Mouse (Mus musculus): ENCODE results near the gene Kcnt2.
A peak's percentile ranks its signal among the peaks of the same experiment; 100 is the strongest.

The Kcnt2 gene

GRCm38 (mm10) chr1:140245876-140246597 lies at the start of gene Kcnt2:
Kcnt2 (plus strand) TSS chr1:140246158.
- peak; percentile 35 for DNase-seq (ENCODE audit: low spot score)

- no peak for DNase-seq (ENCODE audit: low spot score)
These were observed 40.6 kb upstream of the Kcnt2 start for GRCm38 (mm10) chr1:140205329-140205728.

- DNase-seq (ENCODE audit: low spot score) = no peak
These were observed 20.7 kb upstream of the Kcnt2 start for GRCm38 (mm10) chr1:140225221-140225620.

GRCm38 (mm10) chr1:140226673-140227072 lies 19.3 kb upstream of the Kcnt2 start:
- DNase-seq (ENCODE audit: low spot score) = no peak

GRCm38 (mm10) chr1:140245465-140245864 lies 493 bp upstream of the Kcnt2 start:
- peak; percentile 43 for DNase-seq (ENCODE audit: low spot score)

GRCm38 (mm10) chr1:140264696-140265095 lies 18.7 kb downstream of the Kcnt2 start:
- no peak for DNase-seq (ENCODE audit: low spot score)

GRCm38 (mm10) chr1:140266047-140266446 lies 20.1 kb downstream of the Kcnt2 start:
- DNase-seq (ENCODE audit: low spot score) = no peak

GRCm38 (mm10) chr1:140266643-140267286 lies 20.8 kb downstream of the Kcnt2 start:
- DNase-seq (ENCODE audit: low spot score) = no peak

- no peak for DNase-seq (ENCODE audit: low spot score)
These were observed 21.3 kb downstream of the Kcnt2 start for GRCm38 (mm10) chr1:140267288-140267687.

- no peak for DNase-seq (ENCODE audit: low spot score)
These were observed 27.7 kb downstream of the Kcnt2 start for GRCm38 (mm10) chr1:140273624-140274023.

- no peak for DNase-seq (ENCODE audit: low spot score)
These were observed 29.9 kb downstream of the Kcnt2 start for GRCm38 (mm10) chr1:140275813-140276212.

GRCm38 (mm10) chr1:140293140-140293539 lies 47.2 kb downstream of the Kcnt2 start:
- DNase-seq (ENCODE audit: low spot score) = no peak

GRCm38 (mm10) chr1:140295482-140295881 lies 49.5 kb downstream of the Kcnt2 start:
- no peak for DNase-seq (ENCODE audit: low spot score)

GRCm38 (mm10) chr1:140304244-140304643 lies 58.3 kb downstream of the Kcnt2 start:
- DNase-seq (ENCODE audit: low spot score) = no peak

GRCm38 (mm10) chr1:140305344-140305743 lies 59.4 kb downstream of the Kcnt2 start:
- no peak for DNase-seq (ENCODE audit: low spot score)

GRCm38 (mm10) chr1:140306339-140306738 lies 60.4 kb downstream of the Kcnt2 start:
- DNase-seq (ENCODE audit: low spot score) = no peak

- DNase-seq (ENCODE audit: low spot score) = no peak
These were observed 64.8 kb downstream of the Kcnt2 start for GRCm38 (mm10) chr1:140310739-140311138.

GRCm38 (mm10) chr1:140325088-140325487 lies 79.1 kb downstream of the Kcnt2 start:
- DNase-seq (ENCODE audit: low spot score) = no peak

GRCm38 (mm10) chr1:140326709-140327108 lies 80.8 kb downstream of the Kcnt2 start:
- DNase-seq (ENCODE audit: low spot score) = no peak

- DNase-seq (ENCODE audit: low spot score) = no peak
These were observed 87.7 kb downstream of the Kcnt2 start for GRCm38 (mm10) chr1:140333702-140334101.

- DNase-seq (ENCODE audit: low spot score) = peak; percentile 25
These were observed 92.5 kb downstream of the Kcnt2 start for GRCm38 (mm10) chr1:140338417-140338816.

GRCm38 (mm10) chr1:140339368-140339767 lies 93.4 kb downstream of the Kcnt2 start:
- DNase-seq (ENCODE audit: low spot score) = no peak

GRCm38 (mm10) chr1:140364787-140365186 lies 118.8 kb downstream of the Kcnt2 start:
- DNase-seq (ENCODE audit: low spot score) = no peak

- DNase-seq (ENCODE audit: low spot score) = no peak
These were observed 127.6 kb downstream of the Kcnt2 start for GRCm38 (mm10) chr1:140373532-140373931.
